Mouse (Mus musculus) hindbrain, embryonic 15.5 days (tissue): ENCODE measurements around the gene Nckap1. TPM values are rescaled to one million over a fixed set of nuclear protein-coding genes. Genes with fewer than 3 reads are reported as not detected.

Source experiments
- ATAC-seq: fragments of 200-750 bp; cut with Nextera tagmentation; 2 replicates; pipeline ENCODE4 v1.8.0; 2017; ENCODE audit warnings: low read depth, moderate number of reproducible peaks, moderate TSS enrichment; ENCODE audit not compliant: low FRiP score
- H3K27ac ChIP-seq: fragments of 300-500 bp; sonication (generic); replicated peaks from 2 replicates; pipeline ENCODE4 v1.5.1; 2015; ENCODE audit warnings: mild to moderate bottlenecking, inconsistent platforms
- H3K27me3 ChIP-seq: fragments of 300-500 bp; sonication (generic); 2 replicates; pipeline ENCODE4 v1.6.1; 2015; ENCODE audit warnings: control low read depth, inconsistent platforms
- H3K36me3 ChIP-seq: fragments of 300-500 bp; sonication (generic); 2 replicates; pipeline ENCODE4 v1.6.1; 2015; ENCODE audit warnings: control low read depth, inconsistent platforms
- H3K4me1 ChIP-seq: fragments of 300-500 bp; sonication (generic); replicated peaks from 2 replicates; pipeline ENCODE4 v1.6.1; 2015; ENCODE audit warnings: control low read depth, inconsistent platforms
- H3K4me2 ChIP-seq: fragments of 300-500 bp; sonication (generic); 2 replicates; pipeline ENCODE4 v1.6.1; 2015; ENCODE audit warnings: moderate library complexity, mild to moderate bottlenecking, inconsistent platforms
- H3K4me3 ChIP-seq: fragments of 300-500 bp; sonication (generic); 2 replicates; pipeline ENCODE4 v1.5.1; 2015; ENCODE audit warnings: mild to moderate bottlenecking, inconsistent platforms
- H3K9ac ChIP-seq: fragments of 300-500 bp; sonication (generic); 2 replicates; pipeline ENCODE4 v1.6.1; 2015; ENCODE audit warnings: inconsistent platforms
- H3K9me3 ChIP-seq: fragments of 300-500 bp; sonication (generic); 2 replicates; pipeline ENCODE4 v1.6.1; 2016; ENCODE audit warnings: control low read depth, inconsistent platforms
- WGBS: fragments of 180-500 bp; shearing (Covaris S2); methylation state at CpG from one replicate; pipeline ENCODE4 v1.1.7; 2015; 5-methylcytosine and 5-hydroxymethylcytosine counted together
- polyA plus RNA-seq: library from polyadenylated mRNA; unstranded; fragments of >200 nt; fragmentation: Nextera tagmentation; extraction: Ambion mirVana; gene quantifications from 2 replicates; pipeline ENCODE4 v1.2.1, GENCODE M21; 2015

Nckap1 gene
- polyA plus RNA-seq, 1 experiment from 2014 or later = 104 TPM

DNA sequence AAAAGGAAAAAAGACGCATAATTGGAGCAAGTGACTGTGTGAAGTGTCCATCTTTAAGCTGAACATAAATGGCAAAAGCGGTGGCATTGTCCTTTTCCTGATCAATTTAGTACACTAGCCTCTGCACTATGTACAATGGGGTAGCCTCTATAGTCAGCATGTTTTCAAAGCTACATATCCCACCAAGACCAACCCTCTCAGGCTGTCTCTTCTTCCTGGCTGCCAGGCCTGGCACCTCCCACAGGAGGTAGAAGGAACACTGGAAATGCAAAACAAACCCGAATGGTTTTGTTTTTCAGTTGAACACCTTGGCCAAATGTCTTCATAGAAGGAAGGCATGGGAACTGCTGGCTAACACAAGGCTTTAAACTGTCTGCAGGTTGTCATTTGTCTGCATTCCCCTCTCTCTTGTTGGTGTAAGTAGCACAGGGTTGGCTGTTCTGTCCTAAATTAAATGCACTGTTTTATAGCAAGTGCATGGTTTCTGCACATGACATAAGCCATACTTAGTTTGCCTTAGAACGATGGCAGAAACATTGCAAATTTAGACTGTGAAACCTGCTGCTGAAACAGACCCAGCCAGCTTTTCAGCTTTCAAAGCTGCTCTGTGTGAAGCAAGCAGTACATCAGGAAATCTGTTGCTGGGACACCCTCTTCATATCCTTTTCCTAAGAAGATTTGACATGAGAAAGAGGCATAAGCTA lies 13.2 kb upstream of the Nckap1 start:
- H3K27me3 ChIP-seq = no peaks in the 10 kb centered on the region
- H3K9me3 ChIP-seq = no peaks in the 10 kb centered on the region
- H3K36me3 ChIP-seq = no peaks in the 10 kb centered on the region
- no peak overlapping the region for H3K9ac ChIP-seq
- no peak overlapping the region for H3K27ac ChIP-seq
- no peak overlapping the region for H3K4me3 ChIP-seq
- no peak for ATAC-seq
- no peak overlapping the region for H3K4me2 ChIP-seq
- H3K4me1 ChIP-seq = no peaks in the 10 kb centered on the region
- 80% methylated on average over 4 of the region's 4 CpGs for WGBS

DNA sequence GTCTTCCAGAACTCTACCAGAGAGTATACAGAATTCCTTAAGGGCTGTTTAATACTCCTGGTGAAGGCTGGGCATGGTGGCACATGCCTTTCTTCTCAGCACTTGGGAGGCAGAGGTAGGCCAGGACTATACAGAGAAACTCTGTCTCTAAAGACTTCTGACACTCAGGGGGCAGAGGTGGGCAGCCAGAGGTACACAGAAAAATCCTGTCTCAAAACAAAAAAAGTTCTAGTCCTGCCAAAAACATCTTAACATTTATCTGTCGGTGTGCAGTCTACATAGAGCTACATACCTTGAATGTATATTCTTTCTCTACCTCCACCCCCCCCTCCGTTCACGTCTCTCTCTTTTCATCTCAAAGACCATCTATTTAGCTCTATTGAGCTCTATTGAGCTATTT lies 1.2 kb upstream of the Nckap1 start:
- no peaks in the 10 kb centered on the region for H3K9me3 ChIP-seq
- peaks cover 16% of the 10 kb centered on the region for H3K4me1 ChIP-seq
- no peak overlapping the region for H3K9ac ChIP-seq
- no peaks in the 10 kb centered on the region for H3K36me3 ChIP-seq
- no peak for ATAC-seq
- 91% methylated on average over 3 of the region's 3 CpGs for WGBS
- no peak overlapping the region for H3K27ac ChIP-seq
- no peak overlapping the region for H3K4me2 ChIP-seq
- no peaks in the 10 kb centered on the region for H3K27me3 ChIP-seq
- no peak overlapping the region for H3K4me3 ChIP-seq

DNA sequence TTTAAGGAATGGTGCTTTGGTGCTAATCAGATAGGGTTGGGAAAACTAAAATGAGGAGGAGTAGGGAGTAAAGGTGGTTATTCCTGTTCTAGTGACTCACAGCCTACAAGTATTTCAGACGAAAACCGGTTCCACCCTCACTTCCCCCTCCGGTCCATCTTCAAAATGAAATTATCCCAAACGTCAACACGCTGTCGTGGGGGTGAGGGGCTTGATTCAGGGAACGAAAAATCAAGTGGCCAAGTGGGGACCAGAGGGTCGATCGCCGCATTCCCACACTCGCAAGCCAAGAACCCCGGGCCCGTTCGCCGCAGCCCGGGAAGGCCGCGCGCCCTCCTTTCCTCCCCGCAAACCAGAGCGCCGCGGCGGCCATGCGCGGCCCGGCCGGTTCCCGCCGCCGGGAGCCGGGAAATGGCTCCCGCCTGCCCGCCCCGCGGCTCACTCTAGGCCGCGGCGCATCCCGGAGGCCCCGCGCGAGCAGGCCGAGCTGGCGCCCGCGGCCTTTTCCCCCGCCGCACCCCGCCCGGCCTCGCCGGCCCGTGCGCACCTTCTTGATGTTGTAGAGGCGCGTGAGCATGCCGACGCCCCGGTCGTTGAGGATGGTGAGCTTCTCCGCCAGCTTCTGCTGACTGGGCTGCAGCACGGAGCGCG lies 744 bp downstream of the Nckap1 start:
- H3K27ac ChIP-seq = peak overlapping the region; percentile 98
- no peaks in the 10 kb centered on the region for H3K36me3 ChIP-seq
- H3K4me2 ChIP-seq = peak overlapping the region; percentile 72
- peak; percentile 68 for ATAC-seq
- H3K4me3 ChIP-seq = peak overlapping the region; percentile 95
- no peaks in the 10 kb centered on the region for H3K27me3 ChIP-seq
- WGBS = 0% methylated on average over 48 of the region's 65 CpGs
- H3K9me3 ChIP-seq = no peaks in the 10 kb centered on the region
- H3K4me1 ChIP-seq = peaks cover 16% of the 10 kb centered on the region
- H3K9ac ChIP-seq = peak overlapping the region; percentile 99

DNA sequence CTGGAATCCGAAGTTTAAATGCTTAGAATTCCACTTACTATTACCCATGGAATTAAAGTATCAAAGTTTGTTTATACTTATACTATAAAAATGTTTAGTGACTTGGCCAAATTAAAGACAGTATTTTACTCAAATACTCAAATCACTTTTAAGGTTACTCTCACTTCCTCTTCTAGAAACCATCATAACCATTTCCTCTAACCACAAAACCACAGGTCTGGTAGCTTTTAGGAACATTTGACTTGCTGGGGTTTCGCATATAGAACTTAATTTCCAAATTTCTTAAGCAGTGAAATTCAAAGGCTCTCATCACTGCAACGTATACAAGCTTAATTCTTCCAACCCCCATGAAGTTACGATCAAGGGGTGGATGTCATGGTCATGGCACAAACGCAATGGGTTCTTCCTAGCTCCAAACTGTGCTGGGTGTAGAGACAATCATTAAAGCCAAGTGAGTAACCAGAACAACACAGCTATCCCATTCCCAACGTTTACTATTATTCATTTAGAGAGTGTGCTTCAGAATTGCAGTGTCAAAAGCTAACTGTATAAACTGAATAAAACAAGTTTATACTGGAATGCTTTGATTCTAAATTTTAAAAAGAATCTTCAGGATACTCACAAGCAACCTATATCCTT lies 1.8 kb downstream of the Nckap1 start:
- no peaks in the 10 kb centered on the region for H3K9me3 ChIP-seq
- H3K27ac ChIP-seq = 0 out of 2 replicates have a peak overlapping the region, but pooled peaks have one; percentile 8
- peak overlapping the region; percentile 72 for H3K4me2 ChIP-seq
- no peaks in the 10 kb centered on the region for H3K27me3 ChIP-seq
- peaks cover 16% of the 10 kb centered on the region for H3K4me1 ChIP-seq
- peak overlapping the region; percentile 95 for H3K4me3 ChIP-seq
- WGBS = 41% methylated on average over 6 of the region's 6 CpGs
- H3K9ac ChIP-seq = peak overlapping the region; percentile 33; the same call in 1 of the 2 replicates
- no peak for ATAC-seq
- no peaks in the 10 kb centered on the region for H3K36me3 ChIP-seq

DNA sequence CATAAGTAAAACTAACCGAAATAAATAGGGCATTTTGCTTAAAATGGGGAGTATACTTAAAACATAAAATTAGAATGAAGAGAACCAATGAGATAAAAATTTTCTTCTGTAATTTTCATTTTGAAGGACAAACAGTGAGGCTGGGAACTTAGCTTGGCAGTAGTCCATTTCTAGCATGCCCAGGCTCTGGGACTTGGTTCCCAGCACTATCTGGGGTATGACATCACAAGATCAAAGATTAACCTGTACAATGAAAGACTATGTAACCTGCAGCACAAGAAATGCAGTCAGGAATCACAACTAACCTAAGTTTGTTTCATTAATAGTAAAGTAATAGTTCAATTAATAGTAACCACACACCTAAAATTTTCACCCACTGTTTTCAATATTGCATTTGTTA lies 3.9 kb downstream of the Nckap1 start:
- Histone ChIP-seq H3K4me3 (no peak overlapping the region), H3K9ac (no peak overlapping the region), H3K27ac (no peak overlapping the region), H3K4me1 (peaks cover 16% of the 10 kb centered on the region), H3K36me3 (no peaks in the 10 kb centered on the region), H3K4me2 (no peak overlapping the region), H3K27me3 (no peaks in the 10 kb centered on the region), H3K9me3 (no peaks in the 10 kb centered on the region)
- no peak for ATAC-seq
- 96% methylated on average over 1 of the region's 1 CpGs for WGBS

DNA sequence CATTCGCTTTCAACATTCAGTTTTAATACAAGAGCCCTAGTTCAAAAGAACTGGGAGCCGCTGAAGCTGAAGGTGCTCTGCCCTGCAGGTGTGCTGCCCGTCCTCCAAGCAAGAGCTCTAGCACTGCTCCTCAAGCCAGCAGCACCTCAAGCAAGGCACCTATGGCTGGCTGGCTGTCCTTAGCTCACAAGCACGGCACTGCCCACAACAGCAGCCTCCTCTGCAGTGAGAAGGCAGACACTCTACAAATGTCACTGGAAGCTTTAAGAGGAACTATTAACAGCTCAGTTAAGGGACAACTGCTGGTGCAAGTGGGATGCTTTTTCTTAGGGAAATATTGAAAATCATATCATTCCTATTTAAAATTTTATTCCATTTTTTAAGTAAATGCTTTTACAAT lies 10.5 kb downstream of the Nckap1 start:
- Histone ChIP-seq H3K4me1 (peaks cover 3% of the 10 kb centered on the region; the same call in 1 of the 2 replicates), H3K27me3 (no peaks in the 10 kb centered on the region), H3K4me2 (no peak overlapping the region), H3K27ac (no peak overlapping the region), H3K9ac (no peak overlapping the region), H3K9me3 (no peaks in the 10 kb centered on the region), H3K4me3 (no peak overlapping the region), H3K36me3 (no peaks in the 10 kb centered on the region)
- whole genome bisulfite sequencing = 71% methylated on average over 4 of the region's 4 CpGs
- no peak for ATAC-seq

DNA sequence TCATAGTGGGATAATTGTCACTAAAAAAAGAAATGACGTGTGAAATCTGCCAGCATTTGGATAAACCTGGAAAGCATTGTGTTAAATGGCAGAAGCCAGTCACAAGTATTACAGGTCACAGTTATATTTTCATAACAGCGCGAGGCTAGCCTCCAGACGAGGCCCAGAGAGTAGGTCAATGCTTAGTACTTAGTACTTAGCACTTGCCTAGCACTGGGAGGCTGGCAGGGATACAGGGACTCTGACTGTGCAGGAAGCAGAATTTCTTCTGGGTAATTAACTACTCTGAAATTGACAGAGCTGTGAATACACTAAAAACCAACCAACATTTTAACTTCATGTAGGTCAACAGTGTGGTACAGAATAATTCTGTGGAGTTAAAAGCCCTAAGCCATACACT lies 13.8 kb downstream of the Nckap1 start:
- 90% methylated on average over 4 of the region's 4 CpGs for WGBS
- ATAC-seq = no peak
- Histone ChIP-seq H3K27me3 (no peaks in the 10 kb centered on the region), H3K4me2 (no peak overlapping the region), H3K9me3 (no peaks in the 10 kb centered on the region), H3K4me1 (0 out of 2 replicates have a peak, but pooled peaks cover 3% of the 10 kb centered on the region), H3K4me3 (no peak overlapping the region), H3K36me3 (no peaks in the 10 kb centered on the region), H3K27ac (no peak overlapping the region), H3K9ac (no peak overlapping the region)

DNA sequence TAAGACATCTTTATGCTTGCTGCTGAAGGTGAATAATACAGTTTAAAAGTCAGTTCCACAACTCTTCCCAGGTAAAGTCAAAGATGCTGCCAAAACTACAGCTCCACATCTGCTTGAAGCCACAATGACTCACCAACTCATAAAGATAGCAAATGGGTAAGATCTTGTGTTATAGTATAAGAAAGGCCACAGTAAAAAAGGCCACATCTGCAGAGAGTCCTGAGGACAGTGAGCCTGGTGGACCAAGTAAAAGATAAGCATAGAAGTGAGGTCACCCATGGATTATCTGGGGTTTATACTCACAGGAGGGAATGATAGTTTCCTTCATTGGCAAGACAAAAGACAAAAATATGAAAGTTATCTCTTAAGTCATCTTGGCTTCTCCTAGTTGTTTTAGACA lies 18.9 kb downstream of the Nckap1 start:
- Histone ChIP-seq H3K4me3 (no peak overlapping the region), H3K4me2 (no peak overlapping the region)
- no peak for ATAC-seq

DNA sequence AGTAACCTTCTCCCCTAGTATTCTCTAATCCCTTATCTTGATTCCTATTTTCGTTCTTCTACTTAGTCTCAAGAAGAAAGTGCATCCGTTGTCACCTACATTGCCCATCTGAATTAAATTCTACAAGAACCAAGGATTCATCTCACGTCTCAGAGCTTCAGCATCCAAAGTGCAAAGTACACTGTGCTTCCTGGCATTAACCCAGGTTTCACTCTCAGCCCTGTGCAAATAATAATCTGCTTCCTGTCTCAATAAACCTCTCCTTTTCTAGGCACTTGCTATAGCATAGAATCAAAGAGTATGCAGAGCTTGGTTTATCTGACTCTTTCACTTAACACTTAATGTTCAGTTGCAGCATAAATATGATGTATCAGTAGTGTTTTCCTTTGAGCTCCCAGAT lies 19.7 kb downstream of the Nckap1 start:
- ATAC-seq = no peak
- 89% methylated on average over 3 of the region's 3 CpGs for WGBS
- no peak overlapping the region for H3K4me3 ChIP-seq

More for the DNA sequence above, 18.9 kb downstream of the Nckap1 start:
- H3K4me1 ChIP-seq = no peaks in the 10 kb centered on the region
- H3K9ac ChIP-seq = no peak overlapping the region
- no peak overlapping the region for H3K27ac ChIP-seq
- no peaks in the 10 kb centered on the region for H3K9me3 ChIP-seq
- H3K36me3 ChIP-seq = peaks cover 5% of the 10 kb centered on the region; the same call in 1 of the 2 replicates
- H3K27me3 ChIP-seq = no peaks in the 10 kb centered on the region

DNA sequence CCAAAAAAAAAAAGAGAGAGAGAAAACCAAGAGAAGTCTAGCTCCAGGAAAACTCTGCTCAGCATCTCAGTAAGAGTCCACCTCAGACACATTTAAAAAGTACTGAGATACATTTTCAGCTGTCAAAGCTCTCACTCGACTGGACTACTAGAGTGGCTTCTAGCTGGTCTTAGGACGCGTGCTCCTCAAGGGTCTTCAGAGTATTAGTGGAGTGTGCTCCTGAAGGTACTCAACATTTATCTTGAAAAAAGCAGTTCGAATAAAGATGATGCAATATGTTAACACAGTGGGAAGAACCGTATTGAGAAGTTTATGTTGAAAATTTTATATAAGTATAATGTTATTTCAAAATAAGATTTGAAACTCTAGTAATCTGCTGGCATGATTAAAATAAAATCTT lies 20.4 kb downstream of the Nckap1 start:
- H3K27me3 ChIP-seq = no peaks in the 10 kb centered on the region

More for the DNA sequence above, 19.7 kb downstream of the Nckap1 start:
- no peaks in the 10 kb centered on the region for H3K9me3 ChIP-seq
- no peaks in the 10 kb centered on the region for H3K27me3 ChIP-seq
- H3K36me3 ChIP-seq = peaks cover 9% of the 10 kb centered on the region; the same call in 1 of the 2 replicates
- H3K9ac ChIP-seq = no peak overlapping the region
- no peak overlapping the region for H3K27ac ChIP-seq
- H3K4me2 ChIP-seq = no peak overlapping the region
- H3K4me1 ChIP-seq = no peaks in the 10 kb centered on the region

DNA sequence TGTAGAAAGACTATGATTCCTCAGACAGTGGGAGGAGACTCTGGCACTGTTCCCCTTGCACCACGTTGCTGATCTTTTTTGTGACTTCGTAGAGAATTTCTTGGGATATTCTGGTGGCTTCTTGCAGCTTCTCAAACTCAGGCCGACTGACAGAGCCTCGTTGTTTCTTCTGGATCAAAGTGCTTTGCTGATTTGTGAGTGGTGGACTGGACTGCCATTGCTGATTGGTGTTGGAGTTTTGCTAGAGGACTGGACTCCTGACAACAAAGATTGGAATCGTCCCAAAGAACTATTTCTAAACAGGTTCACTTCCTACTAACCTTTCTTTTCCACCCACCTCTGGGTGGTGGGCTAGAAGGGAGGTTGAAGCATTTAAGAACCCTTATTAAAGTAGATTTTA lies 21.5 kb downstream of the Nckap1 start:
- 86% methylated on average over 5 of the region's 5 CpGs for WGBS
- no peak for ATAC-seq

More for the DNA sequence above, 20.4 kb downstream of the Nckap1 start:
- Histone ChIP-seq H3K4me3 (no peak overlapping the region), H3K36me3 (peaks cover 9% of the 10 kb centered on the region; the same call in 1 of the 2 replicates), H3K4me1 (no peaks in the 10 kb centered on the region), H3K9me3 (no peaks in the 10 kb centered on the region), H3K9ac (no peak overlapping the region), H3K27ac (no peak overlapping the region), H3K4me2 (no peak overlapping the region)
- no peak for ATAC-seq
- WGBS = 93% methylated on average over 5 of the region's 5 CpGs

DNA sequence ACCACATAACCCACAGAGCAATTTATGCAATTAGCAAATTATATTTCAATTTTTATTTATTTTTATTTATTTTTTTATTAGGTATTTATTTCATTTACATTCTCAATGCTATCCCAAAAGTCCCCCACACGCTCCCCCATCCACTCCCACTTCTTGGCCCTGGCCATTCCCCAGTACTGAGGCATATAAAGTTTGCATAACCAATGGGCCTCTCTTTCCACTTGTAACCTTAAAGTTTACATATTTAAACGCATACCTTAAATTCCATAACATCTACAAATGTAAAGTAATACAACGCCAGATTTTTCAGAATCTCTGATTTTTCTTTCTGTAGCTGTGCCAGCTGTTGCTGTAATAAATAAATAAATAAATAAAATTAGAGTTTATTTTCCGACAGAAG lies 26.7 kb downstream of the Nckap1 start:
- Histone ChIP-seq H3K27ac (no peak overlapping the region), H3K9ac (no peak overlapping the region), H3K27me3 (no peaks in the 10 kb centered on the region), H3K9me3 (no peaks in the 10 kb centered on the region), H3K4me1 (no peaks in the 10 kb centered on the region), H3K4me2 (no peak overlapping the region), H3K36me3 (peaks cover 34% of the 10 kb centered on the region), H3K4me3 (no peak overlapping the region)
- WGBS = 92% methylated on average over 4 of the region's 4 CpGs
- ATAC-seq = no peak

More for the DNA sequence above, 21.5 kb downstream of the Nckap1 start:
- no peak overlapping the region for H3K4me3 ChIP-seq
- H3K4me1 ChIP-seq = no peaks in the 10 kb centered on the region
- peaks cover 9% of the 10 kb centered on the region; the same call in 1 of the 2 replicates for H3K36me3 ChIP-seq
- no peaks in the 10 kb centered on the region for H3K9me3 ChIP-seq
- no peak overlapping the region for H3K4me2 ChIP-seq
- H3K27ac ChIP-seq = no peak overlapping the region
- no peaks in the 10 kb centered on the region for H3K27me3 ChIP-seq
- H3K9ac ChIP-seq = no peak overlapping the region
